Mouse (Mus musculus) T-cell, adult 2 months (primary cell): ENCODE data around the gene Cpeb4.
"Not testable (repeated sequence)": the region's sequence is repeated elsewhere in the genome, so short reads cannot be mapped to it uniquely, and the experiment has no call there.

Experiments used
- DNase-seq: peaks from one replicate; pipeline ENCODE4 v3.0.0; 2022; ENCODE audit warnings: low spot score

Cpeb4 gene

DNA sequence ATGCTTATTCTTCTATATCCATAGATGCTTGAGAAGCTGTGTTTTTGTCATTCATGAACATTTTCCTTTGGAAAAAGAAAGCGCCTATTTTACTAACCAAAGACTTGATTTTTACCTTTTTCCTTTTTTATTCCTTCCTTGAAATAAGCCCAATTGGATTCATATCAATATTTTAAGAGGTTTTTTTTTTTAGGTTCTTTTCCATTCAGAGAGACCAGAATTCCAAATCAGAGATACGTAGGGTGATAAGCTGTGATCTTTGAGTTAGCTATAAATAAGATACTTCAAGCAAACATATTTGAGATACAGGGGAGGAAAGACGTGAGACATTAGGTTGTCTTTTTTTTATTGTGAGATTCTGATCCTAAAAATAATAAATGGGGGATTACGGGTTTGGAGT, at the start of gene Cpeb4:
Cpeb4 (plus strand) TSS at position 301 of the 400 bp plus-strand sequence.
- no peak for DNase-seq

- no peak for DNase-seq
Measured at GRCm38 (mm10) chr11:31822556-31822955, 49.5 kb upstream of the Cpeb4 start.

DNA sequence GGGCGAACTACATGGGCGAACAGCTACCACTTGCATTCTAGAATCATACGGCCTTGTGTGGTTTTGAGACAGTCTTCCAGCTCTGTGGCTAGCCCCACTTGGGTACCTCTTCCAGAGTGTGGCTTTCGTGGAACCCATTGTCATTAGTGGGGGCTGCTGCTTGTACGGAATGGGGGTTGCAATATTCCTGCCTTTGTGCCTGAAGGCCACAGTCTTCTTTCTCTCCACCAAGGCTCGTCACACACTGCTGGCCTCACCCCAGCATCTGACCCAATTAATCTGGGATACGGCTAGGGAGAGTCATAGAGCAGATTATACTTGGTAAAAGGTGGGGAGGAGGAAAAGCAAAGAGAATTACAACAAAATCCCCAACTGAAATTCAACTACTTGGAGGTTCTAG, 48.5 kb upstream of the Cpeb4 start:
- DNase-seq, result no peak

DNA sequence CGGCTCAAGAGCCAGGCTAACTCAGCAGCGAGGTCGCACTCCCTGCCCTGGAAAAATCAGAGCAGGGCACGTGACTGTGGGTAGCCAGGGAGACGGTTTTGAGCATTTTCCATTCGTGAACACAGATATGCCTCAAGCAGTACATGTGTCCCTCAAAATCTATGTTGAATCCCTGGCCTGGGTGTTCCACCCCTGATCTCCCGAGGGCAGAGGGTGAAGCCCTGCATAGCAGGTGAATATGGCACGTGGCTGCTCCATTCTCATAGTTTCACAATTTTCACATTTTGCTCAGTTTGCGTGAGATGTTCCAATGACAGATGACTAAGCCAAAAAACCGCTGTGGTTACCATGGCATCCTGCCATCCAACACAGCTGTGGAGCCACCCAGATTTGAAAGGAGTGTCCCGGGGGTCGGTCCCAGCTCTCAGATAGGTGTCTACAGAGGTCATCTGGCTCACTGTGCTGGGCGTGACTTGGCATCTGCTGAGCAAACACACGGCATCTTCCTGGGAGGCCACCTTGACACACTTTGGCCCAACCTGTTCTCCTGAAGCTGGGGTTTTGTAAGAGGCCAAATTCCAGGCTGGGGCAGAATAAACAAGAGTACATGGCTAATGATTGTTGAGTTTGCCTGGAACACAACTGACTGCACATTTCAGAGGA, 47.4 kb upstream of the Cpeb4 start:
- peak; percentile 12 for DNase-seq

GRCm38 (mm10) chr11:31828011-31828770, 43.8 kb upstream of the Cpeb4 start:
- no peak for DNase-seq

DNA sequence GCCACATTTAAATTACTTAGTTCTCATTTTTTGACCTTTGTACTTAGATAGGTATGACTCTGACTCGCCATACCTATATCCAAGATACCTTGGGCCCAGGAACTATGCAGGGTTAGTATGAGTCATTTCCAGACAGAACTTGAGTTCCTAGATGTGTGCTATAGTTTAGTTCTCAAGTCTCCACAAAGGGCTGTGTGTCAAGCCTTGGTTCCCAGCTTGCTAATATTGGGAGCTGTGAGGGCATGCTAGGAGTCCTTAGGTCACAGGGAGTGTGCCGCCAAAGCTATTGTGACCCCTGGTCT, 43.3 kb upstream of the Cpeb4 start:
- DNase-seq, result no peak

DNA sequence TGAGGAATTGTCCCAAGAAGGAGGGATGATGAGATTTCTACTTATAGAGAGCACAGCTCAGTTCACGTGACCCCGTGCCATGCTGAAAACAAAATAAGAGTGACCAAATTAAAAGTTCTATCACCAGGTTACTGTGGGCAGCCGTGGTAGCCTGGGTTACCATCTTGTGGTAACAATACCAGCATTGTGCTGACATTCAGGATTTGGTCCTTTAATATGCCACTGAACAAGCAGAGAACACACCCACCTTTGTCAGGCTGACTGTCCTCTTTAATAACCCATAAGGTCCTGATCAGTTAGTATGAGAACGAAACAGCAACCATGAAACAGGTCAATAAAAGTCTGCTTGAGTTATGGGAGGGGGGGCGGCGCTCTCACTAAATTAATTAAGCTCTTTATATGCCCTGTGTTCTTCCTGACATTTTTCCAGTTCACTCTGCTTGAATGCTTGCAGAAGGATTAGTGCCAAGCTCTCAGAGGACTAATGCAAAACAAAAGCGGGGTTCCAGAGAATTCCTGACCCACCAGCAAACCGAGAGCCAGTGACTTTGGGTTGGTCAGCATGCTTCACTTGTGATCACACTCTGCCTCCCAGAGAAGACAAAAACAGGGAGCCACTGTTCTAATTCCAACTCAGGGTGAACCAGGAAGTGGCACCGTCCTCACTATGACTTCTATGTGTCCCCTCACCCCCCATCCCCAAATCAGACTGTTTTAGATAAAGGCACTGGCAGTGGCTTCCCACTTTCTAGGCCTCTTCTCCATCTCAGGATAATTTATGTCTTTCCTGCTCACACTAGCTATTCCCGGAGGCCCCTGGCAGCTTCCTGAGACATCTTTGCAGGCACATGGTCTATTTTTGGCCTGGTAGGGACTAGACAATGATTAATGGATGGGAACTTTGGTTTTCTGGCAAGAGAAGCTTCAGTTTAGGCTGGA, 41.5 kb upstream of the Cpeb4 start:
- no peak for DNase-seq

DNA sequence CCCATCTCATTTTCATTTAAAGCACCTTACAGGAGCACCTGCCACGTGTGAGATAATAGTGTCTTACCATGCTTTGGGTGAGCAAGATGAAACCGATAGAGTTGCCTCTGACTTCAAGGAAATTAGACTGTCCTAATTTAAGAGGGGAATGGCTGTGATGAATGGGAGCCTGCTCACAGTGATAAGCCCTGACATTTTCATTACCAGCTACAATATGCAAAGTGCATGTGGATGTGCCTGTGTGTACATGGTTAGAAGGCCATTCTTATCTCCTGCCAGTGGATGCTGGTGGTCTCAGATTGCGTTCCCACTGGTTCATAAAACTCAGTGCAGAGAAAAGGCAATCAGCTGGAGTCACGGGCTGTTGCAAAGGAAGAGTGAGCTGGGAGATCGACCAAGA, 40.6 kb upstream of the Cpeb4 start:
- no peak for DNase-seq

DNA sequence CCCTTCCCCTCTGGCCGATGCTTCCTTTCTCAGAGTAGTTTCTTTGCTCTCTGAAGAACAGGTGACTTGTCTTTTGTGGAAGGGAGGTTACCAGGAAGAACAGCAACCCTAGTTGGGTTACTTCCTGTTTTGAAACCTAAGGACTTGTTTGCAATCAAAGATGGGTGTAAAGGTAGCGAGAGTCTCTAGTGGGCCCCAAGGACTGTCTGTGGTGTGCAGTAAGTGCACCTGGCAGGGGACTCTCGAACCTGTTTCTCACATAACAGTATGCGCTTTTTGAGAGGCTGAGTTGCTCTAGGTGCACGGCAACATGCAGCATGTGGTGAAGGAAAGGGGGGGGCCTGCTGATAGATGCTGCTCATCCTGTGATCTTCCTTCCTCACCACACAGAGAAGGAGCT, 40.0 kb upstream of the Cpeb4 start:
- peak; percentile 34 for DNase-seq

- no peak for DNase-seq
Measured at GRCm38 (mm10) chr11:31832439-31832980, 39.5 kb upstream of the Cpeb4 start.

DNA sequence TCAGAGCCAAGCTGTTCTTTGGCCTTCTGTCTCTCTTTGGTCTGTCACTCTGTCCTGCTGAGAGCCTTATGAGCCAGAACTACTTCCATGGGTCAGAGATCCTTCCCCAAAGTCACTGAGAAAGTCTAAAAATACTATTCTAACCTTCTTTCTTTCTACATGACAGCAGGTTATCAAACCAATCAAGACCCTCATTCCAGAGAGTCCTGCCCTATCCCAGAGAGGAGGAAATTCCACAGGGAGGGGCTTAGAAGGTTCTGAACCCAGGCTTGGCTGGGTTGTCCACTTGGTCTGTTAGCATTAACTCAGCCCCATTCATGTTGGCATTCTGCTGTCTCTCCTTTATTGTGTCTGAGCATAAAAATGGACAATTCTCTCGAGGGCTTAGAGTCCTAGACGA, 38.5 kb upstream of the Cpeb4 start:
- DNase-seq, result no peak

DNA sequence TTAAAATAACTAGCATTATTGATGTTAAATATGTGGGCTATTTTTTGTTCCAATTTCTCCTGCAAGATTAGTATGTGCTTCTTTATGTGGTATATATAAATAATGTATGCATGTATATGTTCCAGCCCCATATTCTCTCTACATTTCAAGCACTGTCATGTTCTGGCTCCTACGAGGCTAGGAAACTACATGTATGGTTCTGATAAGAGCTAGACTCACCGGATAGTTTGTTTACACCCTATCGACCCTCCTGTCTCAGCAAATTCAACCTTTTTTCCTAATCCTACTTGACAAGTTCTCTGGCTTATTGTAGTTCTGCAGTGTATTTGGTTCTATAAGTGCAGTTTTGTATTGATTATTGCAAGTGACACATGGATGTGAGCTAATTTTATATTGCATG, 36.7 kb upstream of the Cpeb4 start:
- DNase-seq, result no peak

DNA sequence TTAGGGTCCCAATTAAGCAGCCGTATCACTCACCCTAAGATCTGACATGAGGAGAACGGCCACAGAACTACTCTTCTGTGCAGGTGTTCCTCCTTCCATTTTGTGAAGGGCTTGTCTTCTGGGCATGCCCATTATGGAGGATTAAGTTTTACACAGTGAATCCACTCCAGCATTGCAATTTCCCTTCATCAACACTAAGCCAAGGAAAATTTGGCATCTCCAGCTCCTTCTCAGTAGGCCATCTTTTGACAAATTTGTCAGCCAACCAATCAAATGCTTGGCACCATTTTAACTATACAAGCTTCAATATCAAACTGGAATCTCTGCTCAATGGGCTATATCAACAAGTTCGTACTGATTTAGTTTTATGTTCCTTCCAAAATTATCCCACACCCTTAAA, 34.8 kb upstream of the Cpeb4 start:
- no peak for DNase-seq

- DNase-seq, result no peak
Measured at GRCm38 (mm10) chr11:31837753-31838152, 34.3 kb upstream of the Cpeb4 start.

DNA sequence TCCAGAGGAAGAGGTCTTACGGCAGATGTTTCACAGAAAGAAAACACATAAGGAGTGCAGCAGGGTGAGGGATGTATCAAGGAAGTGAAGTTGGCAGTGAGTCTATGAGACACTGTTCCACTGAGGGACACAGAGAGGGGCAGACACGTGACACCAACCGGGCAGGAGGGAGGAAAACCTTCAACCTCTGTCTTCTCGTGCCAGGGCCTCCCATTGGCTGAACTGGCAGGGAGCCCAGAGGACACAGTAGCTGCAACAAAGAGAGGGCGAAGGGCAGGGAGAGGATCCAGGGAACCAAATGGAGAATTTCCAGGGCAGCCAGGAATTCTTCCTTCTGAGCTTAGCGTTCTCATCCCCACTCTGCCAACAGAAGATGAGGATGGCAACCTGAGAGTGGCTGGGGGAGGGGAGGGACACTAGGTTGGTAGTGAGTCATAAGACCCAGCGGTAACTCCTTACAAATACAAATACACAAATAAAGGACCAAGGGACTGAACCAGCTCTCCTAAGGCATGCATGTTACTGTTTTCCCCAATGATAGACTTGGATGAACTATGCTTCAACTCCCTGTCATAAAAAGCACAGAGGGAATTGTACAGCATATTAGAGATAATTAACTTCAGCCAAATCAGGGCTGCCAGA, 33.4 kb upstream of the Cpeb4 start:
- DNase-seq, result no peak

DNA sequence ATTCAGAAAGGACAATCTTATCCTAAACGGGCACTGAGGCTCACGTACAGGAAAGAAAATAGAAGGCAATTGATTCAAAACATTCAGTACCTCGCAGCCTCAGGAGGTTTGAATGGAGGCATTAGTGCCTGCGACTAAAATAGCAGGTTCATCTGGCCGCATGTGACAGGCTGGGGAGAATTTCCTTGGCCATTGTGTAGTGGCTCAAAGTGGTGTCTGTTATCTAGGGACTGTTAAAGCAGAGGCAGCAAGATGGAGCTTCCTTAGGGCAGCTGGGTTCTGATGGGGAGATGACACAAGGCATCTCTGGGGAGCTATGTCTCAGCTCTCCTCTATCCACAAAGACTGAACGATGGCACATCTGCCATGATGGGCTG, 32.9 kb upstream of the Cpeb4 start:
- no peak for DNase-seq

- DNase-seq, result no peak
Measured at GRCm38 (mm10) chr11:31842171-31842959, 29.6 kb upstream of the Cpeb4 start.

DNA sequence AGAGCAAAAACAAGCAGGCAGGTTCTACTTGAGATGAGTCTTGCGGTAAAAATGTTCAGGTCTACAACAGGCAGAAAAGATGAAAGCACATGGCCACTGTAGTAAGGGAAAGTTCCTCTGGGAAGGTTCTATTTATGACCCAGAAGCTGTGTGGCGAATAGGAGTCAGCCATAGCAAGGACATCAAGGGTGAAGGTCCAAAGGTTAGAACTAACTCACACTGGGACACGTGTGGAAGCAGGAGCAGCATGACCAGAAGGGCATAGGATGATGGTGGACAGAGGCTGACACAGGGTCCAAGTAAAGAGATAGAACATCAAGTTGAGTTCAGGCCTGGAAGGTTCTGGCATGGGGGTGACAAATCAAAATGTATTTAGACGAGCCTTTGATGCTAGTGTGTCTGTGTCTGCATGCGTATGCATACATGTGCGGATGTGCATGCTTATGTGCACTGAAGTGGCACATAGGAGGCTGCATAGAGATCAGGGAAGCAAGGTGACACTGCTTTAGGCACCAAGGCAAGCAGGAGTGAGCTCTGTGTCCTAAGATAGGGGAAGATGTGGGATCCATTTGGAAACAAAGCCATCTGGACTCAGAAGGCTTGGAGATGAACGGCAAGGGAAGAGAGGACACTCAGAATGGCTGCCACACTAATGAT, 28.7 kb upstream of the Cpeb4 start:
- DNase-seq, result no peak

DNA sequence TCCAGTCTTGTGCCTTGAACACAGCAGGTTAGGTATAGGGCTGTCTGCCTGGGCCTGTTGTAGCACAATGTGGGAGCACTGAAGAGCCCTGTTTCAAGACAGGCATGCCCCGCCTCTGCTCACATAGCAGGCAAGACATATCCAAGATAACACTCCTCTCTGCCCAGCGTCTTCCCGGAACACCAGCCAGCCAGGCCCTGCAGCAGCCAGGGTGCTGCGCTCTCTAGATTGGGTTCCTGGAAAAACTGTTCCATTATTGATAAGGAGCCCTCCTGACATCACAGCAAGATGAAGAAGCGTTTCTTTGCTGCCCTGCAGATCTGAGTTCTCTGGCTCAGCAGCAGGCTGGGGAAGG, 28.2 kb upstream of the Cpeb4 start:
- DNase-seq, result no peak

DNA sequence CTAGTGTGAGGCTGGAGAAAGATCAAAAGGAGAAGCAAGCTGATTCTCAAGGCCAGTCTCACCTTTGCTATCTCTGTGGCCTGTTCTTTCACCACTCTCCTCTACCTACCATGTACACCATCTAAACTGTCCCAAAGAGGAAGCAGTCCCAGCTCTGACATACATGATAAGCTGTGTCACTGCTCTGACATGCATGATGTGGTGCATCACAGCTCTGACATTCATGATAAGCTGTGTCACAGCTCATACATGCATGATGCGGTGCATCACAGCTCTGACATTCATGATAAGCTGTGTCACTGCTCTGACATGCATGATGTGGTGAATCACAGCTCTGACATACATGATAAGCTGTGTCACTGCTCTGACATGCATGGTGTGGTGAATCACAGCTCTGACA, 26.9 kb upstream of the Cpeb4 start:
- not testable (repeated sequence) for DNase-seq
